Mouse (Mus musculus) forebrain, embryonic 10.5 days (tissue): Measurements from ENCODE around the gene Twnk. TPM values are rescaled to one million over a fixed set of nuclear protein-coding genes. Genes with fewer than 3 reads are reported as not detected.

ENCODE experiments used
- polyA plus RNA-seq: library from polyadenylated mRNA; unstranded; fragments of >200 nt; fragmentation: Nextera tagmentation; extraction: Ambion mirVana; gene quantifications from 2 replicates; pipeline ENCODE4 v1.2.1, GENCODE M21; 2016

Gene Twnk
- polyA plus RNA-seq, 1 experiment from 2014 or later, result 35.8 TPM

Other genes with a start within 250 kb of the Twnk start
- gene Pax2, start 249.6 kb upstream of the Twnk start, polyA plus RNA-seq, result 0.56 and 0.81 TPM in 2 replicates
- 53.9 and 54.1 TPM in 2 replicates for gene Slf2, start 74.5 kb upstream of the Twnk start, polyA plus RNA-seq
- 3.4 and 3.8 TPM in 2 replicates for gene Sema4g, start 16.6 kb upstream of the Twnk start, polyA plus RNA-seq
- gene Mrpl43, start 779 bp downstream of the Twnk start, polyA plus RNA-seq, result 71.4 and 75.0 TPM in 2 replicates
- gene Lzts2, start 8.8 kb downstream of the Twnk start, polyA plus RNA-seq, result 47.9 and 52.4 TPM in 2 replicates
- gene Pdzd7, start 40.1 kb downstream of the Twnk start, polyA plus RNA-seq, result 0.15 and 0.25 TPM in 2 replicates
- gene Sfxn3, start 41.8 kb downstream of the Twnk start, polyA plus RNA-seq, result 6.3 and 6.9 TPM in 2 replicates
- 0.20 and 0.63 TPM in 2 replicates for gene Kazald1, start 69.6 kb downstream of the Twnk start, polyA plus RNA-seq
- not detected in 2 replicates for gene Tlx1, start 145.0 kb downstream of the Twnk start, polyA plus RNA-seq
- gene Lbx1, start 230.1 kb downstream of the Twnk start, polyA plus RNA-seq, result not detected in 2 replicates